Comparison of ENCODE assay signal across 20 mouse cellular contexts in the genomic region with DNA sequence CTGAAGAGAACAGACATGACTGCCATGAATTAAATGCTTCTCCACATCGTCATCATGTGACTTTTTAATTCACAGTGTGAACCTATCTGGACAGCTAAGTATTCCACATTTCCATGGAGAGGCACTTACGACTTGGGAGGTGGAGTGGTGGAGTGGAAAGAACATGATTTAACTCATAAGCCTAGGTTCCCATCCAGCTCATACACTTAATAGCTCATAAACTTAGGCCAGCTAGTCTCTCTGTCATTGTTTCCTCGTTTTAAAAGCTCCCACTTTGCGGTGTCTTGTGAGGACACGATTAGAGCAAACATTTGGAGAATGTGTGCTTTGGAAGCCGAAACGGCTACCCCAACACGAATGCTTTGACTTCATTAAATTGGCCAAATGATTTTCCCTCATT.
"Had no signal": no experiment of that assay in that cellular context is flagged by ENCODE, and none has a peak within 500 bp of the region (broad histone marks: within the 10 kb centered on the region; RNA-seq: fewer than 3 reads in every experiment).

No protein-coding gene starts in this region.

- H3K27me3 ChIP-seq: midbrain, embryonic 12.5 days; neural tube, embryonic 13.5 days; neural tube, embryonic 15.5 days; stomach, embryonic 15.5 days had no signal

- H3K27ac ChIP-seq: midbrain, embryonic 10.5 days; midbrain, embryonic 12.5 days; neural tube, embryonic 13.5 days; neural tube, embryonic 15.5 days; stomach, embryonic 15.5 days; stomach, postnatal 0 days had no signal

- H3K36me3 ChIP-seq: midbrain, embryonic 10.5 days; midbrain, embryonic 12.5 days; neural tube, embryonic 13.5 days; neural tube, embryonic 15.5 days; stomach, embryonic 15.5 days had no signal

- H3K9ac ChIP-seq: lung, embryonic 14.5 days; midbrain, embryonic 12.5 days; neural tube, embryonic 13.5 days; neural tube, embryonic 15.5 days; stomach, embryonic 15.5 days had no signal

- H3K4me2 ChIP-seq: lung, embryonic 14.5 days; midbrain, embryonic 12.5 days; neural tube, embryonic 13.5 days; neural tube, embryonic 15.5 days; stomach, embryonic 15.5 days had no signal

- H3K4me3 ChIP-seq: midbrain, embryonic 10.5 days; midbrain, embryonic 12.5 days; myocyte; neural tube, embryonic 13.5 days; neural tube, embryonic 15.5 days; stomach, embryonic 15.5 days had no signal

- H3K4me1 ChIP-seq: midbrain, embryonic 10.5 days; midbrain, embryonic 12.5 days; neural tube, embryonic 13.5 days; neural tube, embryonic 15.5 days; stomach, embryonic 15.5 days had no signal

- ATAC-seq: midbrain, embryonic 16.5 days had no signal

- DNase-seq: lung, adult 18-20 months; lung, embryonic 14.5 days; lung, postnatal 14 days; lung, postnatal 4 days; midbrain, embryonic 14.5 days; retina, postnatal 1 day; right cerebral cortex, adult 18-20 months; right cerebral cortex, postnatal 25 days; right cerebral cortex, postnatal 4 days; thymus, adult 2 months; thymus, postnatal 25 days; thymus, postnatal 4 days had no signal

- H3K9me3 ChIP-seq: midbrain, embryonic 10.5 days; midbrain, embryonic 12.5 days; neural tube, embryonic 13.5 days; neural tube, embryonic 15.5 days; stomach, embryonic 15.5 days had no signal
